Mouse (Mus musculus) urinary bladder, postnatal 25 days (tissue): Measurements from ENCODE around the gene Gm17657.
"Not testable (repeated sequence)": the region's sequence is repeated elsewhere in the genome, so short reads cannot be mapped to it uniquely, and the experiment has no call there.

Source experiments
- DNase-seq: peaks from one replicate; pipeline ENCODE4 v3.0.0; 2022; ENCODE audit warnings: low spot score

Gene Gm17657

DNA sequence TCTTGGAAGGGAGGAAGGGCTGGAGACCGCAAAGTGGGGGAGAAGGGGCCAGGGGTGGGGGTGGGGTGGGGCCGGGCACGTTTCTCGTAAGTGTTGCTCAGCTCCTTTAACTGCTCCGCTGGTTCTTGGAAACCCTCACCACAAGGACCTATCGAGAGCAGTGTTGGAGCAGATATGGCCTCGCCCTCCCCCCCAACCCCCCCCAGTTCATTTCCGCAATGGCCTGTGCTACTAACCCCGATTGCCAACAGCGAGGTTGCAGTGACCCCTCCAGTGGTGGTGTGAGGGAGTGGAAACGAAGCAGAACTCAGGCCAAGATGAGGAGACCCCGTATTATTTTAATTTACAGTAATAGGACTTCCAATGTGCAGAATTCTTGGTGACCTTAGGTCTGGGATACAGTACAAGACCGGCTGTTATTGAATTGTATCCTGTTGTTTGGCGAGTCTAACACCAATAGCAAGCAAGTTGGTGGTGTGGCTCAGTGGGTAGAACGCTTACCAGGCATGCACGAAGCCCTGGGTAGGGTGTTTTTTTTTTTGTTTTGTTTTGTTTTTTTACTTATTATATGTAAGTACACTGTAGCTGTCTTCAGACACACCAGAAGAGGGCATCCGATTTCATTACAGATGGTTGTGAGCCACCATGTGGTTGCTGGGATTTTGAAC, 48.5 kb downstream of the Gm17657 start:
- no peak for DNase-seq

DNA sequence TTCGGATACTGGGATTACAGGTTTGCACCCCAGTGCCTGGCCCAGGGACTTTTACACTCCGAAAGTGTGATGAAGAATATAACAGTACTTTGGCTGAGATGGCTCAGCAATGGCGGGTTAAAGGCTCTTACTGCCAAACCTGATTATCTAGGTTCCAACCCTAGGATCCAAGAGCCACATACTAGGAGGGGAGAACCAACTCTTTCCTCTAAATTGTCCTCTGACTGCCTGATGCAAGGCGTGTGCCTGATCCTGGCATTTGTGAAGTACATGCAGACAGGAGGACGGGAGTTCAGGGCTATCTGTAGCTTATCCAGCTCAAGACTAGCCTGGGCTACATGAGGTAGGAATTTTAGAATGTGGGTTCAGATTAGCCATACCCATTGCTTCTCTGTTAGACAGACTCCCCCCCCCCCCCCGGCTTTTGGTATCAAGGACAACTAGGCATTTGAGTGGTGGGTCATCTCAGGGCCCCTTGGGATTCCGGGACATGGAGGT, 49.1 kb downstream of the Gm17657 start:
- DNase-seq = no peak

DNA sequence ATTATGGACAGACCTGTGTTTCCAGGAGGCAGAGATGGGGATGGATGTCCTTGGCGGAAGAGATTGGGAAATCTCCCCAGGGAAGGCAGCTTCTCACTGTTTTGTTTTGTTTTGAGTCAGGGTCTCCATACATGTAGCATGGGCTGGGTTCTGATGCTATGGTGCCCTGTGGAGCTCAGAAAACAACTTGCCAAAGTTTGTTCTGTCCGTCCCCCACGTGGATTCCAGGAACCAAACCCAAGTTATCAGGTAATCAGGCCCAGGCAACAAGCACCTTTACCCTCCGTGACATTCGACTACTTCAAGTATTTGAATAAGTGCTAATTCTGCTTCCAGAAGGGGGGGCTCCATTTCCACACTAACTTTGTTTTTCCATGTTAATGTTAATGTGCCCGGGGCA, 49.9 kb downstream of the Gm17657 start:
- DNase-seq = no peak

- not testable (repeated sequence) for DNase-seq
Observed at GRCm38 (mm10) chr17:29498952-29499351, 50.5 kb downstream of the Gm17657 start.

DNA sequence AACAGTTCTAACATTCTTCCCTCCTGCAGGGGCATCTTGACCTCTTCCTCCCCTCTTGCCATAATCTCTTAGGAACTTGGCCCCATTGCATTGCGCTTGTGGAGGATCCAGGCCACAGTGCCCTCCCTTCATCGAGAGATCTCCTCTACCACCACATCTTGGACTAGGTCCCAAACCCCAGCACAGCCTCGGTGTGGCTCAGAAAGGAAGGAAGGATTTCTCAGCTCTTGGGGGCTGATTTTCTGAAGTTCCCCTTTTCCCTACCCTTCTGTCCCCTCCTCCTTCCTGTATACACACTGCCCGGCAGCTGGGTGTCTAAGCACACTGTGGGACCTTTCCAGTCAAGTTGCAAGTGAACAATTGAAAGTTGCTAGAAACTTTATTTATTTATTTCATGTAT, 51.4 kb downstream of the Gm17657 start:
- no peak for DNase-seq

DNA sequence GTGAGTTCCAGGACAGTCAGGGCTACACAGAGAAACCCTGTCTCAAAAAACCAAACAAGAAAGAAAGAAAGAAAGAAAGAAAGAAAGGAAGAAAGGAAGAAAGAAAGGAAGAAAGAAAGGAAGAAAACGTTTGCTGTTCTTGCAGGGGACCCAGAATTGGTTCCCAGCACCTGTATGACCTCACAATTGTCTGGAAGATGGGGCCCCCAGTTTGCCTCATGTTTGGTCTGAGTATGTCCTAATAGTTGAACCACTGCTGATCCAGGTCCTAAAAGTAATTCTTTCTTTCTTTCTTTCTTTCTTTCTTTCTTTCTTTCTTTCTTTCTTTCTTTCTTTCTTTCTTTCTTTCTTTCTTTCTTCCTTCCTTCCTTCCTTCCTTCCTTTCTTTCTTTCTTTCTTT, 52.0 kb downstream of the Gm17657 start:
- DNase-seq = not testable (repeated sequence)

GRCm38 (mm10) chr17:29497071-29497354, 52.4 kb downstream of the Gm17657 start:
- no peak for DNase-seq

DNA sequence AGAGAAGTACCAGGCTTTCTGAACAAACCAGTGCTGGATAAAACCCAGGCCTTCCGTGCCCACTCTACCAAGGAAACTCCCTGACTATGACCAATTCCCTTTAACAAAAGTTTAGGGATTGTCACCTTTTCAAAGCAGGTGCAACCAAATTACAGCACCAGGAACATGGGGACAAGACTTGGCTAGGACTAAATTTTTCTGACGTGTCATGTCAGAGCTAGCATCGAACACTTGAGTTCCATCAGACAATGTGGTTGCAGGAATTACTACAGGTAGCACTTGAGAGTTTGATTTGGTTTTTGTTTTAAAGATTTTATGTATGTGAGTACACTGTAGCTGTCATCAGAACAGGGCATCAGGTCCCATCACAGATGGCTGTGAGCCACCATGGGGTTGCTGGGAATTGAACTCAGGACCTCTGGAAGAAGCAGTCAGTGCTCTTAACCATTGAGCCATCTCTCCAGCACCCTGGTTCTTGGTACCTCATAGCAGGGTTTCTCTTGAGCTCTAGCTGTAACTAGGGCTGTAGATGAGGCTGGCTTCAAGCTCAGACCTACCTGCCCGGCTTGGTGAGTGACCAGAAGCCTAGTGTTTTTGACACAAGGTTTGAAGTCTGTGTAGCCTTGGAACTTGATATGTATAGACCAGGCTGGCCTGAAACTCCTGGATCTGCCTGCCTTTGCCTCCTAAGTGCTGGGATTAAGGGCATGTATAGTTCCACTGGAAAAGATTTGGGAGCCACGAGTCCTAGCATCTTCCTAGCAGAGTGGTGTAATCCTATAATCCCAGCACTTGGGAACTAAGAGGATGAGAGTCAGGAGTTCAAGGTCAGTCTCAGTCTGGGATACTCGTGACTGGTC, 53.0 kb downstream of the Gm17657 start:
- no peak for DNase-seq

DNA sequence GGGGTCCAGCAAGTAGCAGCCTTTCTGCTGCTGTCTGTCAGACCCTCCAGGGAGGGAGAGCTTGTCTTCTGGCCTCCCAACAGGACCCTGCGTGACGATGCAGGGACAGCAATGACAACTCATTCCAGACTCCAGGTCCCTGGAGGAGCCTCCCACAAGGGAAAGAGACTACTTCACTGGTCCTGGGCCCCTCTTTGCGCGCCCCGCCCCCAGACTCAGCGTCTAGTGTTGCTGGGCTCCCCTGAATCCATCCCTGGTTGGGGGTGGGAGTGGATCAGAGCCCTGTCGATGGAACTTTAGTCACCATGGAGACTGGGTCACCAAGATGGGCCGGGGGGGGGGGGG, 54.7 kb downstream of the Gm17657 start:
- no peak for DNase-seq

- DNase-seq = no peak
Observed at GRCm38 (mm10) chr17:29494062-29494731, 55.2 kb downstream of the Gm17657 start.

DNA sequence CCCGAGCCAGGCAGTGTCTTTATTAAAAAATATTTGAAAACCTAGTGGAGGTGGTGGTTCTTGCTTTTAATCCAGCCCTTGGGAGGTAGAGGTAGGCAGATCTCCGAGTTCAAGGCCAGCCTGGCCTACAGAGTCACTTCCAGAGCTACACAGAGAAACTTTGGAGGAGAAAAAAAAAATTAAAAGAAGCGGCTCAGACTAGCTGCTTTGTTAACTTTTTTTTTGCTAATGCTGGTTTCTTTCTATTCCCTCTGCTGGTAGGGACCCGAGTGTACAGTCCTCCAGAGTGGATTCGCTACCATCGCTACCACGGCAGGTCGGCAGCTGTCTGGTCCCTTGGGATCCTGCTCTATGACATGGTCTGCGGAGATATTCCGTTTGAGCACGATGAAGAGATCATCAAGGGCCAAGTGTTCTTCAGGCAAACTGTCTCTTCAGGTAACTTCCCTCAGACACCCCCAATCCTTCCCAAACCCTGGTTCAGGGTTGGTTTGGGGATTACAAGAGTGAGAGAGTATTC, 55.9 kb downstream of the Gm17657 start:
- no peak for DNase-seq

DNA sequence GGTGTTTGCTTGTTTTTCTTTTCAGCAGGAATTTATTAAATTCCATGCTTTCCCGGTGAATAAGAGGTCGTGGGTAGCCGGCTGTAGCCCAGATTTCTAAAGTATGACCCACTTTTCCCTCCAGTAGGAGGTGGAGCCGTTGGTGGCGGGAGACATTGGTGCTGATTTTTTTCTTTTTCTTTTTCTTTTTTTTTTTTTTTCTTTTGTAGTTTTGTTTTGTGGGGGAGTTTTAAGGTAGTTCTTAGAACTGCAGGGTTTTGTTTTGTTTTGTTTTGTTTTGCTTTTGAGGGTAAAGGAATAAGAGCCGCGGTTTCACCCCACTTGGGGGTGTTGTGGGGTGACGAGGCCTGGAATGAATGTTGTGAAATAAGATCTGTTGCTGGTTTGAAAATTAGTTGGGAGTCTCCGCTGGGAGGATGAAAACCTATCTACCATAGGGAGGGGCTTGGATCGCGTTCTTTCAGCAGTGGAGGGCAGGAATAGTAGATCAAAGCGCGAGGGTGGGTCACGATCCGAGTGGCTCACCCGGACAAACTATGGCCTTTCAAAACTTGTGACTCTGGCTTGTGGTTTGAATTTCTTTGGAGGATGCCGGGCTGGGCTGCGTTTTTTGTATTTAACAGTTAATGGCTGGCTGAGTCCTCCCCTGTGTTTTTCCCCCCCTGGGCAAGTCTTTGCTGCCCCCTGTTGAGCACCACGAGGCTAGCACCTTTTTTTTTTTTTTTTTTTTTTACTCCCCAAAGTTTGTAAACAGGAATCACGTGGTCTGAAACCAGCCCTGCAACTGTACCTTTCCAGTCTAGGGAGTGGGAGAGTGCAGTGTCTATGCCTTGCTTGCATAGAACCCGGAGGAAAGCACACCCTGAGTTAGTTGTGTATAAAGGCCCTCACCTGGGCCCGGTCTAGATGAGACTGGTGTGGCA, 56.9 kb downstream of the Gm17657 start:
- peak; percentile 70 for DNase-seq

GRCm38 (mm10) chr17:29491591-29492268, 57.7 kb downstream of the Gm17657 start:
- DNase-seq = peak; percentile 50

DNA sequence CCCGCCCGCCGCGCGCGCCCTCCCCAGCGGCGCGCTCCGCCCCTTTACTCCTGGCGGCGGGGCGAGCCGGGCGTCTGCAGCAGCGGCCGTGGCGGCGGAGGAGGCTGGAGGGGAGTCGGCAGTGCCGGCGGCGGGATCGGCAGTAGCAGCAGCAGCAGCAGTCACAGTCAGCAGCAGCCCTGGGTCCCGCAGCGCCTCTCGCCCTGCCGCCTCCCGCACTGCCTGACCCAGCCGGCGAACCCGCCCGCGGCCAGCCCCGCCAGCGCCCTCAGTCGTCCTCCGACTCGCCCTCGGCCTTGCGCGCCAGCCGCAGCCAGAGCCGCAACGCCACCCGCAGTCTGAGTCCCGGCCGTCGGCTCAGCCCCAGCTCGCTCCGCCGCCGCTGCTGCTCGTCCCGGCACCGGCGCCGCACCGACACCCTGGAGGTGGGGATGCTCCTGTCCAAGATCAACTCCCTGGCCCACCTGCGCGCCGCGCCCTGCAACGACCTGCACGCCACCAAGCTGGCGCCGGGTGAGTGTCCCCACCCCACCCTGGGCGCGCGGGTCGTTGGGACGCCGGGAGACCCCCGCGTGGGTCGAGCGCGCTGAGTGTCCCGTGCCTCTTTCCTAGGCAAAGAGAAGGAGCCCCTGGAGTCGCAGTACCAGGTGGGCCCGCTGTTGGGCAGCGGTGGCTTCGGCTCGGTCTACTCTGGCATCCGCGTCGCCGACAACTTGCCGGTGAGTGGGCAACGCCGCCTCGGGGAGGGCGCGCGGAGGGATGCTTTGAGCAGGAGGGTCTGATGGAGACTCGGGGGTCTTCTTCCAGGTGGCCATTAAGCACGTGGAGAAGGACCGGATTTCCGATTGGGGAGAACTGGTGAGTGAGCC, 58.5 kb downstream of the Gm17657 start, which contains the start of gene Pim1:
Pim1 (plus strand) TSS at position 41 of the 869 bp plus-strand sequence.
- DNase-seq = peak; percentile 38

GRCm38 (mm10) chr17:29489971-29490712, 59.3 kb downstream of the Gm17657 start:
- peak; percentile 95 for DNase-seq

DNA sequence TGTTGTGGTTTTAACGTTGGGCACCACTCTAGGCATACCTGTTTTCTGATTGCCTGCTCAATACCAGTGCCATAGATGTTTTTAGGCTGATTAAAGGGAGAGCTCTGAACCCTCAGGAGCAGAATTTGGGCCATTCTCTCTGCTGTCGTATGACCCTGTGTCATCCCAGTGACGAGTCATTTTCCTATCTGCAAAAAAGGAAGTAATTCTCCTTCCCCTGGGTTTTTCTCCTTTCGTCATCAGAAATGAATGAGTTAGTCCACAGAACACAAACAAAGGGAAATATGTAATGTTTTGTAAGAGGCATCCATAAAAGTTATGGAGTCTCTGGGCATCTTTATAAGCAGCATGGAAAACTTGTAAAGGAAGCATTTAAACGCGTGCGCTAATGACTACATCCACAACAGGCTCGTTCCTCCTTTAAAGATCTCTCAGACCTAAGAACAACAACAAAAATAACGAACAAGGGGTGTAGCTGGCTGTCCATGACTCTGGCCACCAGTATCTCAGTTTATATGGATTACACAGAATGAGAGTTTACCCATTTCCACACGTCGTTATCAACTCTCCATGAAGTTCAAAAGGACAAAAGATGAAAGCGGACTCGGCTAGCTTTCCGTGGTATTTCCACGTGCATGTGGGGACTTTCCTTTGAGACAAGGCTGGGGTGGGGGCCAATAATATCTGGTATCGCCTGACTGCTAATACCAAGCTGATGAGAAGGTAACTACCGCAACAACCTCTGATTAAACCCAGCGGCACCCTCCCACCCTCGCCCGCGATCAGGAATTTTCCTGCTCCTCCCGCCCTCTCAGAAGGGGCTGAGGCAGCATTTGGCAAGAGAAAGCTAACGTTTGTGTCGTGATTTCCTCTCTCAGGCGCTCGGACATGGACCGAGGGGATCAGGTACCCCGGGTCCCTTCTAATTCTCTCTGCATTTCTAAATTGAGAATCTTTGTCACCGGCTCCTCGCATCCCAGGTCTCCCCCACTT, 60.2 kb downstream of the Gm17657 start:
- DNase-seq = peak; percentile 36

- no peak for DNase-seq
Observed at GRCm38 (mm10) chr17:29488257-29488977, 61.0 kb downstream of the Gm17657 start.
